Mouse (Mus musculus): Measurements from ENCODE around the gene Aicda.

DNA sequence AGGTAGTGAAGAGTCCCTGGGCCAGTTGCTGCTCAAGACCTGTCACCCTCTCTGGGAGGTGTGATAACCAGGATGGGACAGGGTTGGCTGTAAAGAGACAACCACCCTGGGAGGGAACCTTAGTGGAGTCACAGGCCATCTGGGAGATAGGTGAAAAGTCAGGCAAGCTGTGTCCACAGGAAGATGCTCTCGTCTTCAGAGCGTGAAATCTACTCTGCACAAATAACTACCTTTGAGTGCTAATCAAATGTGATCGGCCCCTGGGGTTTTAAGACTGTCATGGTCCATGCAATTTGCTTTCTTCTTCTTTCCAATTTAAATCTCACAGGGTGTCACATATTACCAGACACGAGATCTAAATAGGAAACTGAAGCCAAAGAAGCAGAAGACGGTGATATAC, 15.5 kb downstream of the Aicda start:
- TF ChIP-seq POLR2A (IDR thresholded peaks at IDR 0.05; ENCODE audit: borderline replicate concordance, control insufficient read depth, low read depth, low read length) (no peak), CTCF (IDR thresholded peaks at IDR 0.05; ENCODE audit: control insufficient read depth, insufficient read depth, low read length) (no peak)
